Mouse (Mus musculus) bone marrow, adult 2 months (tissue): Measurements from ENCODE around the gene Naa80.

Experiments
- CTCF ChIP-seq: fragments of 200-500 bp; IDR thresholded peaks from 2 replicates; pipeline ENCODE4 v1.5.1; 2011; ENCODE audit warnings: low read length, control low read depth; ENCODE audit not compliant: control insufficient read depth, insufficient read depth
- POLR2A ChIP-seq: fragments of 200-500 bp; IDR thresholded peaks from 2 replicates; pipeline ENCODE4 v1.6.1; 2011; ENCODE audit warnings: low read depth, mild to moderate bottlenecking, control low read depth, low read length, borderline replicate concordance; ENCODE audit not compliant: control insufficient read depth

DNA sequence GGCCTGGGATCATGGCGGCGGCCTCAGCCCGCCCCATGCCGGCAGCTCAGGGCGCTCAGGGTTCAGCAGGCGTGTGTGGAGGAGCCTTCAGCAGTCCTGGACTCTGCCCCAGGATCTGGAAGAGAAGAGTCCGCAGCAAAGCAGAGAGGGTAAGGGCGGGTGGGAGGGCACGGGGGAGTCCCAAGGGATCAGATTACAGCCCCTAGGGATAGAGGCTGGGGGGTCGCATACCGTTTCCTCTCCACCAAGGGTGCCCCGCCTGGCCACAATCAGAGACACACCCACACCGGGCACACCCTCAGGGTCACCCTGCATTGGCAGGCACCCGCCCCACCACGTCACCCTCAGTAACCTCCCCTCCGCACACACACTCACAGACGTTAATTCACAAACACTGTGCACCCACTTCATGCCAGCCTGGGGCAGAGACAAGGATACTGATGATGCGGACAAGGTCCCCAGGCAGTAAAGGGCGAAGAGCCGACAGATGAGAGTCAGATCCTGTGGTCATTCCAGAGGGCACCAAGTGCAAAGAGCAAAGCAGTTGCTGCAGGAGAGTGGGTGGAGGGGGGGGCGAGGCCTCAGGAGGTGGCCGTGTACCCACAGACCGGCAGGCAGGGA, 26.5 kb downstream of the Naa80 start:
- TF ChIP-seq POLR2A: no peak
- TF ChIP-seq CTCF: no peak
